Mouse (Mus musculus): Measurements from ENCODE around the gene Stpg4. TPM values are rescaled to one million over a fixed set of nuclear protein-coding genes. Genes with fewer than 3 reads are reported as not detected.

Gene Stpg4
- polyA plus RNA-seq, 1 experiment from 2014 or later = not detected

DNA sequence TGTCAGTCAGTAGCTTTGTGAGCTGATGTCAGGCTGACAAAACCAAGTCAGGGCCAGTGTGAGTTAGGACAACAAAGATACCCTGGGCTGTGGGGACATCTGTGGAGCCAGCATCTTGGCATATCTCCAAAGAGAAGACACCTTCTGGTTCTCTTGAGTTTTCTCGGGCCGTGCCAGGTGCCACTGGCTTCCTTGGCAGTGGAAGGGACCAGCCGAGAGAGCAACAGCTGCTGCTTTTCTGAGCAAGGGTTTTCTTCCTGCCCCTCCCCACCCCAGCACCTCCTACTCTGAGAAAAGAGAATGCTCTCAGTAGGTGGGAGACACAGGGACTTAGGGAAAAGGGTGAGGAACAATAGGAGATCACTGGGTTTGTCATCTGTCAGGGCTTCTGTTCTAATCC lies 66.4 kb downstream of the Stpg4 start:
- ATAC-seq (ENCODE audit: insufficient read depth) (no peak), DNase-seq (no peak)
- H3K4me1 ChIP-seq (ENCODE audit: insufficient read depth) = no peaks in the 10 kb centered on the region
- H3K27ac ChIP-seq (ENCODE audit: low read depth) = no peak overlapping the region
- no peak overlapping the region for H3K4me2 ChIP-seq
- H3K9ac ChIP-seq = no peak overlapping the region
- H3K36me3 ChIP-seq (ENCODE audit: insufficient read depth) = no peaks in the 10 kb centered on the region
- TF ChIP-seq CTCF (IDR thresholded peaks at IDR 0.05; ENCODE audit: low read depth) = no peak
- no peaks in the 10 kb centered on the region for H3K27me3 ChIP-seq (ENCODE audit: insufficient read depth, low read length)
- H3K9me3 ChIP-seq (ENCODE audit: low read depth, low read length) = no peaks in the 10 kb centered on the region
- H3K4me3 ChIP-seq (ENCODE audit: low read depth, low read length) = no peak overlapping the region
- 55% methylated on average over 3 of the region's 3 CpGs for WGBS

DNA sequence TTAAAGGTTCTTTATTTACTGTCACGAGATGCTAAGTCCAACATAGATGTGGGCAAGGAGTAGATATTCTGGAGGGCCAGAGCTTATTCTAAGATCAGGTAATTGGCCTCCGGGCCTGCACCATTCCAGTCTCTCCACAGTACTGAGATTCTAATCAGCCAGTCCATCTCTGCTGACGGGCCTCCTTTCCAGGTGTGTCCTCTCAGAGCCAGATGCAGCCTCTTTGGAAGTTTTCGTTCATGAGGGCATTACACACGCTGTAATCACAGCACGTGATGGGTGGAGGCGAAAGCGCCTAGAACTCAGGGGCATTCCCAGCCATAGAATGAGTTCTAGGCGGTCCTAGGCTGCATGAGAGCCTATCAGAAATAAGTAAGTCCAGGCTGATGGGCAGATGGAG lies 70.0 kb downstream of the Stpg4 start:
- WGBS = 61% methylated on average over 9 of the region's 9 CpGs
- no peaks in the 10 kb centered on the region for H3K27me3 ChIP-seq (ENCODE audit: insufficient read depth, low read length)
- H3K4me2 ChIP-seq = no peak overlapping the region
- no peak for TF ChIP-seq CTCF (IDR thresholded peaks at IDR 0.05; ENCODE audit: low read depth)
- no peaks in the 10 kb centered on the region for H3K9me3 ChIP-seq (ENCODE audit: low read depth, low read length)
- no peak for DNase-seq
- no peak overlapping the region for H3K4me3 ChIP-seq (ENCODE audit: low read depth, low read length)
- H3K36me3 ChIP-seq (ENCODE audit: insufficient read depth) = no peaks in the 10 kb centered on the region
- no peaks in the 10 kb centered on the region for H3K4me1 ChIP-seq (ENCODE audit: insufficient read depth)
- H3K27ac ChIP-seq (ENCODE audit: low read depth) = no peak overlapping the region
- H3K9ac ChIP-seq = no peak overlapping the region
- ATAC-seq (ENCODE audit: insufficient read depth) = no peak

DNA sequence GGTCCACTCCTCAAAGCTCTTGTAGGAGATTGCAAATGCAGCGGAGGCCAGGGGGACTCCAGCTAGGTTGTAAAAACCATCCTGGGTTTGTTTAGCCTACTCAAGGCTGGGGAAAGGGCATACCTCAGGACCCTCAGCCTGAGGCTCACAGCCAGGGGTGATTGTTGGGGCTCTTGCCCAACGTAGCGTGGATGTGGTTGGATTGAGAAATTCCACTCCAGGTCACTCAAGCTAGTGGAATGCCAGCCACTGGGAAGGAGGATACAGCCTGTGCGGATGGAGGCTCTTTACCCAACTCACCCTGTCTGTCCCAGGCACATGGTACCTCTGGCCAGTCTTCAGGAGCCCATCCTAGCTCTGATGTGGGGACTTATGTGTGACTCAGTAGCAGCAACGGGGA lies 71.3 kb downstream of the Stpg4 start:
- TF ChIP-seq CTCF (IDR thresholded peaks at IDR 0.05; ENCODE audit: low read depth) = no peak
- H3K36me3 ChIP-seq (ENCODE audit: insufficient read depth) = no peaks in the 10 kb centered on the region
- no peak for ATAC-seq (ENCODE audit: insufficient read depth)
- DNase-seq = no peak
- H3K4me3 ChIP-seq (ENCODE audit: low read depth, low read length) = no peak overlapping the region
- no peak overlapping the region for H3K27ac ChIP-seq (ENCODE audit: low read depth)
- no peak overlapping the region for H3K9ac ChIP-seq
- 72% methylated on average over 5 of the region's 5 CpGs for WGBS
- no peaks in the 10 kb centered on the region for H3K27me3 ChIP-seq (ENCODE audit: insufficient read depth, low read length)
- no peak overlapping the region for H3K4me2 ChIP-seq
- H3K4me1 ChIP-seq (ENCODE audit: insufficient read depth) = peaks cover 11% of the 10 kb centered on the region
- H3K9me3 ChIP-seq (ENCODE audit: low read depth, low read length) = no peaks in the 10 kb centered on the region

DNA sequence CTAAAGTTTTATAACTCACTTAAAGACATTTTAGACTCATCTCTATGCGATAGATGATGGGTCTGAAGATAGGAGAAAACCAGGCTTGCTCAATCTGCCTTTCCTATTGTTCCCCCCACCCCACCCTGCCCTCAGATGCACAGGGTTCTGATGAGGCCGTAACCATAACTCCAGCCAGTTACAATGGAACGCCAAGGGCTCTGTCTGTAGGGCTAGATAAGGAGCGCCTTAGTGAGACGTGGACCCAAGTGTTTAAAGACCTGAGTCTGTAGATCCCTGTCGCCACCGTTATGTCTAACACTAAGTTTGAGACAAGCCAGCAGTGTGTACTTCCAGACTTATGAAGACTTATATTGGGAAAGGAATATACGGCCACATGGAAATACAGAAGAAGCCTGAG lies 72.1 kb downstream of the Stpg4 start:
- 61% methylated on average over 8 of the region's 8 CpGs for WGBS
- no peaks in the 10 kb centered on the region for H3K36me3 ChIP-seq (ENCODE audit: insufficient read depth)
- no peak for TF ChIP-seq CTCF (IDR thresholded peaks at IDR 0.05; ENCODE audit: low read depth)
- no peak overlapping the region for H3K4me2 ChIP-seq
- no peak overlapping the region for H3K9ac ChIP-seq
- no peaks in the 10 kb centered on the region for H3K27me3 ChIP-seq (ENCODE audit: insufficient read depth, low read length)
- DNase-seq (no peak), ATAC-seq (ENCODE audit: insufficient read depth) (no peak)
- no peaks in the 10 kb centered on the region for H3K9me3 ChIP-seq (ENCODE audit: low read depth, low read length)
- no peak overlapping the region for H3K4me3 ChIP-seq (ENCODE audit: low read depth, low read length)
- peaks cover 19% of the 10 kb centered on the region for H3K4me1 ChIP-seq (ENCODE audit: insufficient read depth)
- H3K27ac ChIP-seq (ENCODE audit: low read depth) = no peak overlapping the region

DNA sequence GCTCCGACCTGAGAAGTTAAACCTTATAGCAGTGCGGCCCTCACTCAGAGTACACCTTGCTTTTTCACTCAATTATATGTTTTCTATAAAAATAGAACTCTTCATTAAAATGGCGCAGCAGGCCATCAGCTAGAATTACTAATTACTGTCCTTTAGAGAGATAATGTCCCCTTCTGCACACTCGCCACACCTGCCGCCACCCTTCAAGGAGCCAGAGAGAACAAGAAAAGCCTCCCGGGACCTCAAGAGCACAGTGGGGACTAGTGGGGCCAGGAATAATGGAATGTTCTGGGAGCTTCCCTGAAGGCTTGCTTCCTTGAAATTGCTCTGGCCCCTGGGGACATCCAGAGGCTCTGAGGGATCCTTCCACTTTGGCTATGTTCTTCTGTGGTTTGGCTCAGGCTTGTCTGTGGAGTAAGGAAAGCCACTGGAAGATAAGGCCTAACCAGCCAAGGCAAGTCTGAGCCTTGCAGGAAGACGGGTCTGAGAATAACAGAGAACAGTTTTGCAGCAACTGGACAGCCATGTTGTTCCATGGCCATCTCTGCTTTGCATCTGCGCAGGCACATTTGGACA lies 73.7 kb downstream of the Stpg4 start:
- DNase-seq (no peak), ATAC-seq (ENCODE audit: insufficient read depth) (no peak)
- H3K9me3 ChIP-seq (ENCODE audit: low read depth, low read length) = no peaks in the 10 kb centered on the region
- no peak for TF ChIP-seq CTCF (IDR thresholded peaks at IDR 0.05; ENCODE audit: low read depth)
- H3K4me3 ChIP-seq (ENCODE audit: low read depth, low read length) = no peak overlapping the region
- H3K4me2 ChIP-seq = no peak overlapping the region
- H3K36me3 ChIP-seq (ENCODE audit: insufficient read depth) = no peaks in the 10 kb centered on the region
- H3K27ac ChIP-seq (ENCODE audit: low read depth) = no peak overlapping the region
- H3K27me3 ChIP-seq (ENCODE audit: insufficient read depth, low read length) = no peaks in the 10 kb centered on the region
- H3K4me1 ChIP-seq (ENCODE audit: insufficient read depth) = peaks cover 21% of the 10 kb centered on the region
- no peak overlapping the region for H3K9ac ChIP-seq
- WGBS = 89% methylated on average over 8 of the region's 8 CpGs

DNA sequence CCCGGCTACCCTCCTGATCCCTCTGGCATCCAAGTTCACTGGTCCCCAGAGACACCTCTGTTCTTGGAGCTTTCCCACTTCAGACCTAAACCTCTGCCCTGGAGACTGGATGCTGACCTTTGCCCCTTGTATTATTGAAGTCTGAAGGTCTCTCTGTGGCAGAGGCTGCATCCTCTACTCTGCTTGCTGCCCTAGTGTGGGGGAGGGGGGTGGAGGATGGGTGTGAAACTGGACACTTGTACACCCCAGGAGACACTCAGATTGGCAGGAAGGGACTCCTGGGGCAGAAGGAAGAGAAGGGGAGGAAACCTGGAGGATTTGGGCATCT lies 74.7 kb downstream of the Stpg4 start:
- ATAC-seq (ENCODE audit: insufficient read depth) = no peak
- 25% methylated on average over 1 of the region's 1 CpGs for WGBS

DNA sequence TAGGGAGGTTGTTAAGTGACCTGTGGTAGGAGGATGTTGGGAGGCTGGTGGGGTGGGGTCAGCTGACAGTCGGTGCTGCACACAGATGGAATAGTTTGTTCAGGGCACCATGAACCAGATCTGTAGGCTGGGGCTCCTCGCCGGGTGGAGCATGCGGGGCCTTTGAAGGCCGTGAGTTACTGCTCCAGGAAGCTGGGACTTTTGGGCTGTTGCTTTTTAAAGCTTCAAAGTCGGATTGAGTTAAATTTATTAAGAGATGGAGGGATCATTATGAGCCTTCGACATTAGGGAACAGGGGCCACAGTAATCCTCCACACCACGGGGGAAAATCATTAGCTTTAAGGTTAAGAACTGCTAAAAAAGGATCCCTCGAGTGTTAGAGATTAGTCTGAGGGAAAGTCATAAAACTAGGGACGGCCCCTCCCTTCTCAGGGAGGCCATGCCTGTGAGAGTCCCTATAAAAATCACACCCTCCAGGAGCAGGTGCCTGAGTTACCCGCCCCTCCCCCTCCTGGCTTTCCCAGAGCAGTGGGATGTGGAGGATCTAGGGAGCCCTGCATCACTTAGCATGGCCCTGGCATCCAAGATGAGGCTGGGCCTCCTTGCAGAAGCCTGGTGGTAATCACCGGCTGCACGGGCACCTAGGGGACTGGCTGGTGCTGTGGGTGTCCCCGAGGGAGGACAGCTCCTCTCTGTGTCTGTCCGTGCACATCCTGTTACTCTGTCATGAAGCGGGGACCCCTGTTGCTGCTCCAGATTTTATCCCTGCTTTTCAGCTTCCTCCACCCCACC lies 75.2 kb downstream of the Stpg4 start:
- no peak for TF ChIP-seq CTCF (IDR thresholded peaks at IDR 0.05; ENCODE audit: low read depth)
- DNase-seq (no peak), ATAC-seq (ENCODE audit: insufficient read depth) (no peak)
- H3K36me3 ChIP-seq (ENCODE audit: insufficient read depth) = no peaks in the 10 kb centered on the region
- no peaks in the 10 kb centered on the region for H3K27me3 ChIP-seq (ENCODE audit: insufficient read depth, low read length)
- no peak overlapping the region for H3K4me3 ChIP-seq (ENCODE audit: low read depth, low read length)
- 43% methylated on average over 16 of the region's 16 CpGs for WGBS
- H3K4me1 ChIP-seq (ENCODE audit: insufficient read depth) = peaks cover 21% of the 10 kb centered on the region
- no peak overlapping the region for H3K4me2 ChIP-seq
- H3K27ac ChIP-seq (ENCODE audit: low read depth) = peak overlapping the region; percentile 52; the same call in 1 of the 2 replicates
- H3K9ac ChIP-seq = no peak overlapping the region
- no peaks in the 10 kb centered on the region for H3K9me3 ChIP-seq (ENCODE audit: low read depth, low read length)

More for the DNA sequence above, 74.7 kb downstream of the Stpg4 start:
- DNase-seq = no peak
- Histone ChIP-seq H3K4me3 (ENCODE audit: low read depth, low read length) (no peak overlapping the region), H3K36me3 (ENCODE audit: insufficient read depth) (no peaks in the 10 kb centered on the region), H3K4me1 (ENCODE audit: insufficient read depth) (peaks cover 21% of the 10 kb centered on the region), H3K4me2 (no peak overlapping the region), H3K27me3 (ENCODE audit: insufficient read depth, low read length) (no peaks in the 10 kb centered on the region), H3K9ac (no peak overlapping the region), H3K9me3 (ENCODE audit: low read depth, low read length) (no peaks in the 10 kb centered on the region), H3K27ac (ENCODE audit: low read depth) (no peak overlapping the region)
- no peak for TF ChIP-seq CTCF (IDR thresholded peaks at IDR 0.05; ENCODE audit: low read depth)
